ENCODE assay signal across 8 mouse cellular contexts in the genomic region with DNA sequence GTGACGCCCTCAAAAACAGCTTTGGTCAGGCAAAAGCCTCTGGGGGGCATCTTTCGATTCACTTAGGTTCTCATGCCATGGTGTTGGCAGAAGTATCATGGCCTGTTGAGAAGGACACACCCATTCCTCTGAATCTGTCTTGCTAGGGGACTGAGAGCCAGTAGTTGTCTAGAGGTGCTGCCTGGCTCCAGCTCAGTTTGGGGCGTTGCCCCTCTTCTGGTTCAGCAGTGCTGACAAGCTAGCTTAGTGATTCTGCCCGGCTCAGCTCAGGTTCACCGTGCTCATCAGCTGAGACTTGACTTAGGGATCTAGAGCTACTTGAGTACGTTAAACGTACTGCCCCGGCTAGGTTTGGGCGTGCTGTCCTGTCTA. TPM values are rescaled to one million over a fixed set of nuclear protein-coding genes. Genes with fewer than 3 reads are reported as not detected.
DNase-seq lines count a peak whose midpoint lies in the region; ATAC-seq and TF ChIP-seq lines count a peak whose summit lies in the region.

No protein-coding gene starts in this region.

- no peaks in the 10 kb centered on the region for H3K27me3 ChIP-seq in heart, adult 2 months (ENCODE audit: control insufficient read depth, insufficient read depth, low read length)
- peaks cover 33% of the 10 kb centered on the region for H3K27me3 ChIP-seq in hindbrain, embryonic 10.5 days (ENCODE audit: insufficient read depth, poor library complexity, severe bottlenecking)
- no peaks in the 10 kb centered on the region for H3K27me3 ChIP-seq in megakaryocyte, embryonic 14.5 days (replicated peaks)
- H3K27me3 ChIP-seq in stomach, embryonic 15.5 days (replicated peaks), result no peaks in the 10 kb centered on the region

- 30% methylated on average over 9 of the region's 9 CpGs for WGBS in heart, adult 2 months
- WGBS in hindbrain, embryonic 10.5 days, result 19% methylated on average over 9 of the region's 9 CpGs
- WGBS in stomach, embryonic 15.5 days, result 18% methylated on average over 9 of the region's 9 CpGs

- TF ChIP-seq CTCF in heart, adult 2 months (IDR thresholded peaks at IDR 0.05), result no peak

- in situ Hi-C loops in ES-E14 (cut with MboI; ENCODE audit: low sequenced_read_pairs in 2 of 2, unreplicated experiment in 2 of 2), result no loop called here

- TF ChIP-seq POLR2A in heart, adult 2 months (IDR thresholded peaks at IDR 0.05; ENCODE audit: insufficient read depth, low read depth, low read length), result no peak

- peaks cover 4% of the 10 kb centered on the region for H3K4me1 ChIP-seq in heart, adult 2 months (ENCODE audit: control insufficient read depth, insufficient read depth, low read length)
- peaks cover 5% of the 10 kb centered on the region in 2 experiments; a peak in 3 of 4 replicates for H3K4me1 ChIP-seq in ES-E14 (ENCODE audit: control insufficient read depth in 2 of 2, insufficient read depth in 2 of 2, low read length in 2 of 2, poor library complexity in 1 of 2)
- H3K4me1 ChIP-seq in hindbrain, embryonic 10.5 days (replicated peaks), result peaks cover 26% of the 10 kb centered on the region
- H3K4me1 ChIP-seq in megakaryocyte, embryonic 14.5 days, result peaks cover 77% of the 10 kb centered on the region
- H3K4me1 ChIP-seq in stomach, embryonic 15.5 days, result no peaks in the 10 kb centered on the region

- H3K27ac ChIP-seq in heart, adult 2 months, result peak overlapping the region; percentile 78
- H3K27ac ChIP-seq in ES-E14 (ENCODE audit: insufficient read depth, low read depth, low read length, poor library complexity, severe bottlenecking), result 0 out of 2 replicates have a peak overlapping the region, but pooled peaks have one; percentile 39
- H3K27ac ChIP-seq in hindbrain, embryonic 10.5 days, result peak overlapping the region; percentile 85; the same call in 1 of the 2 replicates
- no peak overlapping the region for H3K27ac ChIP-seq in stomach, embryonic 15.5 days

- peak in 1 of 2 experiments; percentile 51 for DNase-seq in heart, adult 2 months
- no peak for DNase-seq in heart, postnatal 36 days
- peak; percentile 40 for DNase-seq in ES-E14 (ENCODE audit: low read depth, low spot score)
- DNase-seq in hindbrain, embryonic 10.5 days (ENCODE audit: low spot score), result no peak
- DNase-seq in right cerebral cortex, postnatal 4 days, result no peak

- peak overlapping the region; percentile 55 for H3K4me3 ChIP-seq in heart, adult 2 months
- H3K4me3 ChIP-seq in ES-E14 (ENCODE audit: insufficient read depth in 1 of 2, low read depth in 1 of 2, low read length in 2 of 2, poor library complexity in 1 of 2, severe bottlenecking in 1 of 2), result peak overlapping the region; percentile 74 to 90
- peak overlapping the region; percentile 73 for H3K4me3 ChIP-seq in hindbrain, embryonic 10.5 days
- peak overlapping the region; percentile 98 for H3K4me3 ChIP-seq in megakaryocyte, embryonic 14.5 days (replicated peaks)
- peak overlapping the region; percentile 66 for H3K4me3 ChIP-seq in stomach, embryonic 15.5 days (replicated peaks)

- peak overlapping the region; percentile 77; the same call in 1 of the 2 replicates for H3K9ac ChIP-seq in heart, adult 2 months (ENCODE audit: low read depth, low read length)
- H3K9ac ChIP-seq in ES-E14 (ENCODE audit: insufficient read depth, low read depth, low read length, poor library complexity, severe bottlenecking), result peak overlapping the region; percentile 82; the same call in 1 of the 2 replicates
- no peak overlapping the region for H3K9ac ChIP-seq in stomach, embryonic 15.5 days

- no peaks in the 10 kb centered on the region; the same call in 1 of the 2 replicates for H3K36me3 ChIP-seq in heart, adult 2 months (ENCODE audit: control insufficient read depth, insufficient read depth, low read length)
- no peaks in the 10 kb centered on the region for H3K36me3 ChIP-seq in ES-E14 (ENCODE audit: control insufficient read depth, insufficient read depth, low read length, poor library complexity, severe bottlenecking)
- no peaks in the 10 kb centered on the region for H3K36me3 ChIP-seq in hindbrain, embryonic 10.5 days
- H3K36me3 ChIP-seq in megakaryocyte, embryonic 14.5 days (replicated peaks; ENCODE audit: low read length), result peaks cover 28% of the 10 kb centered on the region
- H3K36me3 ChIP-seq in stomach, embryonic 15.5 days, result no peaks in the 10 kb centered on the region

- no peaks in the 10 kb centered on the region for H3K9me3 ChIP-seq in ES-E14 (ENCODE audit: control insufficient read depth, insufficient read depth, low read depth, low read length)
- no peaks in the 10 kb centered on the region for H3K9me3 ChIP-seq in hindbrain, embryonic 10.5 days
- peaks cover 7% of the 10 kb centered on the region; the same call in 1 of the 2 replicates for H3K9me3 ChIP-seq in megakaryocyte, embryonic 14.5 days
- H3K9me3 ChIP-seq in stomach, embryonic 15.5 days, result no peaks in the 10 kb centered on the region

- 0 out of 2 replicates have a peak, but pooled peaks have one; percentile 10 for ATAC-seq in stomach, embryonic 15.5 days (ENCODE audit: insufficient read depth, low FRiP score, low read depth)
- no peak; the same call in 1 of the 2 replicates for ATAC-seq in erythroid progenitor cell, adult 5-6 weeks (replicated peaks; ENCODE audit: low FRiP score, poor library complexity, severe bottlenecking)

- TF ChIP-seq EP300 in heart, adult 2 months (IDR thresholded peaks at IDR 0.05; ENCODE audit: insufficient read depth, low read depth, low read length), result no peak

- intact Hi-C loops in heart, adult 2 months (cut with DNase I), result no loop called here
- intact Hi-C loops in heart, postnatal 36 days (cut with DNase I), result no loop called here

- peak overlapping the region; percentile 98 for H3K4me2 ChIP-seq in stomach, embryonic 15.5 days

- no peaks in the 10 kb centered on the region for H3K79me2 ChIP-seq in heart, adult 2 months (replicated peaks; ENCODE audit: control insufficient read depth, insufficient read depth, low read length)

TF ChIP-seq in ES-E14, 5 proteins besides CTCF, POLR2A, EP300 and RAD21:
- TF ChIP-seq CHD2 (IDR thresholded peaks at IDR 0.05; ENCODE audit: low read depth, low read length) (no peak), MAFK (IDR thresholded peaks at IDR 0.05; ENCODE audit: insufficient read depth, low read depth, low read length) (no peak), ZNF384 (IDR thresholded peaks at IDR 0.05; ENCODE audit: low read depth, low read length) (no peak), HCFC1 (IDR thresholded peaks at IDR 0.05; ENCODE audit: borderline replicate concordance, insufficient read depth, low read length) (no peak), ZC3H11A (IDR thresholded peaks at IDR 0.05; ENCODE audit: borderline replicate concordance, low read depth, low read length) (no peak)

RNA-seq across cellular contexts. Expression of a gene that starts 0.5 kb away (rescaled TPM):
- 10 to 100 TPM; 16.0 to 17.6 TPM for total RNA-seq in heart, adult 2 months (2021)
- polyA plus RNA-seq in heart, adult 2 months (2012; rRNA removed), result 14.0 and 19.7 TPM in 2 replicates
- 10 to 100 TPM; 18.9 to 19.5 TPM for total RNA-seq in heart, postnatal 36 days (2021)
- total RNA-seq in ES-E14 (2012; rRNA removed), result 13.3 and 22.3 TPM in 2 replicates
- polyA plus RNA-seq in hindbrain, embryonic 10.5 days (2016; fragmentation: Nextera tagmentation; extraction: Ambion mirVana), result 3.3 and 4.8 TPM in 2 replicates
- polyA plus RNA-seq in megakaryocyte, embryonic 14.5 days (2012; ENCODE audit: insufficient read depth, low replicate concordance), result 33.3 and 55.7 TPM in 2 replicates
- polyA plus RNA-seq in stomach, embryonic 15.5 days (2015; fragmentation: Nextera tagmentation; extraction: Ambion mirVana), result 3.7 TPM in 2 replicates
- total RNA-seq in erythroid progenitor cell, adult 5-6 weeks (2015; ENCODE audit: low replicate concordance), result 31.9 and 33.9 TPM in 2 replicates
- total RNA-seq in erythroid progenitor cell, adult 5-6 weeks (2017; ENCODE audit: low replicate concordance), result 24.4 and 25.9 TPM in 2 replicates

RNA-seq across cellular contexts. Expression of a gene that starts 51.4 kb away (rescaled TPM):
- total RNA-seq in heart, adult 2 months (2021), result under 1 TPM; 0.18 to 0.32 TPM
- polyA plus RNA-seq in heart, adult 2 months (2012; rRNA removed), result 0.61 and 0.78 TPM in 2 replicates
- total RNA-seq in heart, postnatal 36 days (2021), result under 1 TPM in 1 of 2 experiments, not detected in 1; 0.28 TPM
- total RNA-seq in ES-E14 (2012; rRNA removed), result 0.58 and 0.76 TPM in 2 replicates
- 0.09 and 0.29 TPM in 2 replicates for polyA plus RNA-seq in hindbrain, embryonic 10.5 days (2016; fragmentation: Nextera tagmentation; extraction: Ambion mirVana)
- 1.3 TPM in 1 of 2 replicates, not detected in the other for polyA plus RNA-seq in megakaryocyte, embryonic 14.5 days (2012; ENCODE audit: insufficient read depth, low replicate concordance)
- polyA plus RNA-seq in stomach, embryonic 15.5 days (2015; fragmentation: Nextera tagmentation; extraction: Ambion mirVana), result 0.55 and 0.72 TPM in 2 replicates
- 0.36 TPM in 1 of 2 replicates, not detected in the other for total RNA-seq in erythroid progenitor cell, adult 5-6 weeks (2015; ENCODE audit: low replicate concordance)
- 0.13 TPM in 1 of 2 replicates, not detected in the other for total RNA-seq in erythroid progenitor cell, adult 5-6 weeks (2017; ENCODE audit: low replicate concordance)
